Mouse (Mus musculus) urinary bladder, postnatal 10 days (tissue): ENCODE measurements at regions not wholly inside any gene's neighbourhood (a gene's known extent, or its start where the extent isn't known, plus 50 kb on each side); places are given as distances from the start of the nearest gene placed in this dataset.

Experiments
- DNase-seq: peaks from one replicate; pipeline ENCODE4 v3.0.0; 2022; ENCODE audit warnings: low spot score

GRCm38 (mm10) chr8:15487579-15487978, 441.7 kb upstream of the BB014433 start:
- DNase-seq: no peak

GRCm38 (mm10) chr8:15470561-15470960, 424.7 kb upstream of the BB014433 start:
- DNase-seq: no peak

DNA sequence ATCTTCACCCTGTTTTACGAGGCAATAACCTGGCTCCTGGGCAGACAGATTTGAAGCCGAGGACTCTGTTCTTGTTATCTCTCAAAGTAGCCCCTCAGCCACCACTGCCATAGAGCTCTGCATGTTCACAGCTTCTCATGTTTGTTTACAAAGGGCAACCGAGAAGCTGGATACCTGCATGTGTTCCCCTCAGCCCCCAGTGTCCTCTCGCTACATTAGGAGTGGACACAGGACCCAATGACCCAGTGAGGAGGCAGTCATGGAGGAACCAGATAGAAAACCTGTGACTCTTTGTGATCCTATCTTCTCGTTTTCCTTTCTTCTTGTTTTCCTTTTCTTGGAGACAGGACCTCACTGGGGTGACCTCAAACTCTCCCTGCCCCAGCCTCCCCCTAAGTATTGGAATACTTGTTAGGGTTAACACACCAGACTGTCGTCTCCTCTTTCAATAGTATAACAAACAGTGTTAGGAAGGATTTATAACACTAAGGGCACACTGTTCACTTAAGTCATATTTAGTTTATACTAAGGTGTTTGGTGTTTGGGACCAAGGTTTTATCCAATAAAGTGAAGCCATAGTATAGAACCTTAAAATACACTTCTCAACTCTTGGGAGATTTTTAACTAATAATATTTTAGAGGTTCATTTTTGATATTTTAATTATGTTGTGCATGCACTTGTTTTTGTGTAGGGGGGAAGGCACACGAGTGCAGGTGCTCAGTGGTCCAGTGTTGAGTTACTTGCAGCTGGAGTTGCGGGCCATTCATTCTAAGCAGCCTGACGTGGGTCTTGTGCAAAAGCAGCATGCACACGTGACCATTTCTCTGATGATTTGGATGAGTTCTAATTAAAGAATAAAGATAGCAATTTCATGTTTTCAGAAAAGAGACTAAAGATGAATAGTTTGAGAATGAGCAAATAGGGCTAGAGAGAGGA, 422.9 kb upstream of the BB014433 start:
- DNase-seq: no peak

- DNase-seq: no peak
Observed at GRCm38 (mm10) chr8:15438546-15438945, 392.7 kb upstream of the BB014433 start.

DNA sequence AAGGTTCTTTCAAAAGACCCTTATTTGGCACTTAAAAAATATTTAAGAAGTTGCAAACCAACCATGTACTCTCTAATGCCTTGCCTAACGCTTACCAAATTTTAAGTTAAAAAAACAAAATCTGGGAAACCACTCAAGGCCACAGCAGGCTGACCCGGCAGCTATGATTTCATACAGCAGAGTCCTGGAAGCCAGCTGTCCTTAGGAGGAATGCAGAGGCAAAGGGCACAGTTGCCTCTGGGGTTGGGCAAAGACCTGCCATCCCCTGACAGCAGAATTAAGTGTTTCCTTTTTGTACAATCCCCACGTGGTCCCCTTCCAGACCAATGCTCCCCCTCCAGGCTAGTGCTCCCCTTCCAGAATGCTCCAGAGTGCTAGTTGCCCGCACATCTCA, 348.8 kb upstream of the BB014433 start:
- DNase-seq: no peak

GRCm38 (mm10) chr8:15393936-15394721, 348.3 kb upstream of the BB014433 start:
- DNase-seq: no peak

DNA sequence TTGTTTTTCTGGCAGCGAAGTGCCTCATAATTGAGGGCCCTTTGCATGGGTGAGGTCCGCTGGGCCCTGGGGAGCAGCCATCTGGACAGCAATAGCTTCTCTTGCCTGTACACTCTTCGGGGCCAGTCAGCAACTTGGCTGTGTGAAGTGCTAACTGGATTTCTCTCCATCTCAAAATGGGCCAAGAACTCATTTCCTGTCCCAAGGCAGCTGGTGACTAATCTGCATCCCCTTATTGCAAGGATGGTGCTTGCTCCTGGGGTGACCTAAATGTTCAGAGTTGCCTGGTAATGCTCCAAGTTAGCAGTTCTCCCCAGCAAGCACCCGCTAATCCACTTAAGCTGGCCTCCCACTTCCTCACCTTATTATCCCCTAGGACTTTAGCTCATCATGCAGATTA, 346.2 kb upstream of the BB014433 start:
- no peak for DNase-seq

- no peak for DNase-seq
Observed at GRCm38 (mm10) chr8:15388791-15389190, 342.9 kb upstream of the BB014433 start.

DNA sequence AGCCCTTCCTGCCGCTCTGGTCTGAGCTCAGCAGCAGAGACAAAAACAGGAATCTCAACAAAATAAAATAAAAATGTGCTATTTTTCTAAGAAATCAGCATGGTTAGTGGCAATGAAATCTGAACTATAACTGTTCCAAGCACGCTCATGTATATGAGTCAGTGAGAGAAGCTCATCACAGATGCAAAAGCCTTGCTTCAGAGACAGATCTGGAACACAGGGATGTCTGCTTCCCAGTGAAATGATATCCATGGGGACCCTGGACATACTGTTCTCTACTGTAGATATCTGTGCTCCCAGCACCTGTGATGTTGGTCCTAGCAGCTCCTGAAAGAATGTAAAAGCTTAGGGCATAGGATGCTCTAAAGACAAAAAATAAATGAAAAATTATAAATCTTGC, 321.2 kb upstream of the BB014433 start:
- DNase-seq: no peak

- no peak for DNase-seq
Observed at GRCm38 (mm10) chr8:15364546-15364945, 318.7 kb upstream of the BB014433 start.

GRCm38 (mm10) chr8:15344151-15344550, 298.3 kb upstream of the BB014433 start:
- DNase-seq: no peak

DNA sequence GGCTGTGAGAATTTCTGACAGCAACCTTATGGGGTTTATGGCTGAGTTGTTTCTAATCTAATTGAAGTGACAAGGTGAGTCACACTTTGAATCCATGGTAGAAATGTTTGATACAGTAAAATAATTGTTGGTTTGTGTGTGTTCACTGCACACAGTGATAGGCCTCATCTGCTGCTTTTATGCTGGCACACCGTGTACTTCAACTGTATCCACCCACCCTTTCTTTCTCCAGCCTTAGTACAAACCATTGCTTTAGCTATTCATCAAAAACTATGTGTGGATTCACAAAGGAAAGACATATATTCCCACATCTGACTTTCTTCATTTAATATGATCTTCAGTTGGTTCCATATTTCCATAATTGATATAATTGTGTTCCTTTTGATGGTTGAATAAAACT, 297.7 kb upstream of the BB014433 start:
- no peak for DNase-seq

DNA sequence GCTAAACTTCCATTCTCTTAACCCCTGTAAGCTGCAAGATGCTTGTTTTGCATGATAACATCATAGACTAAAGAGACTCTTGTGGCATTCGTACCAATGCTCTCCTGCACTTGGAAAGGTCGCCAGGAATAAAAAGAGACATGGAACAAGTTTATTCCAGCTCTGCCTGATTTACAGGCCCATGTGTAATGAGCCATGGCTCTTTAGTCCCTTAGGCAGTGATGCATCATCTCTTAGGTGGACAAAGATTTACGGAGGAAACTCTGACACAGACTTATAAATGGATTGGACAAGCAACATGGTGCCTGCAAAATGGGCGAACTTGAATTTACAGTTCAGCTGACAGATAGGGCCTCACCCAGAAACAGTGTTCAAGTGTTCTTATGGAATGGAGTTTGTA, 288.7 kb upstream of the BB014433 start:
- no peak for DNase-seq

- no peak for DNase-seq
Observed at GRCm38 (mm10) chr8:15327312-15327711, 281.4 kb upstream of the BB014433 start.

- DNase-seq: no peak
Observed at GRCm38 (mm10) chr8:15323421-15323820, 277.5 kb upstream of the BB014433 start.

DNA sequence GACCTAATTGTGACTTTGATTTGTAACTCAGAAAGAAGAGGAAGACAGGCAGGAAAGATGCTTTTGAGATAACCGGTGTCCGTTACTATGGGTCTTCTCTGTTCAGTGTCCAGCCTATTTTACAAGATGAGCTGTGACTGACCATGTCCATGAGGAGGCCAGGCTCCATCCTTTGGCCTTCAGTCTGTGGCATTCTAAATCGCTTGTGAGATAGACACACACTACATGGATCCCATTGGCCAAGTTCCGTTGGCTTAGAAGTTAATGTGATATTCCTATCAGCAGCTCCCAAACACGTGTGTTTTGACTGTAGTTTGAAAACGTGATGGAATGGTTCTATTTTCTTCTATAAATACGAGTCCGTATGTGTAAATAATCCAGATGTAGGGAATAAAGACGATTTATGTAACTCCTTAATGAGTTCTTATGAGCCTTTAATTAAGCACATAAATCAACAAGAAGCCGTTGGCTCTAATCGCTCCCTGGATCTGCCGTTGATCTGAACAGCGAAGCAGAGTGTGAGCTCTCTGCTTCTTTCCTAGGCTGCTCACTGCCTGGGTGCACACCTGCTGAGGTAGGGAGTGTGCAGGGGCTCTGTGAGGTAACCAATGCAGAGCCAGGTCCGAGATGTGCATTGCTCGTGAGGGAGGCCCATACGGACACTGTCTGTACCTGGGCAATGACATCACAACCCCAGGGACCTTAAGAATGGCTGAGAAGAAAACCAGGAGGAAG, 272.4 kb upstream of the BB014433 start:
- no peak for DNase-seq

DNA sequence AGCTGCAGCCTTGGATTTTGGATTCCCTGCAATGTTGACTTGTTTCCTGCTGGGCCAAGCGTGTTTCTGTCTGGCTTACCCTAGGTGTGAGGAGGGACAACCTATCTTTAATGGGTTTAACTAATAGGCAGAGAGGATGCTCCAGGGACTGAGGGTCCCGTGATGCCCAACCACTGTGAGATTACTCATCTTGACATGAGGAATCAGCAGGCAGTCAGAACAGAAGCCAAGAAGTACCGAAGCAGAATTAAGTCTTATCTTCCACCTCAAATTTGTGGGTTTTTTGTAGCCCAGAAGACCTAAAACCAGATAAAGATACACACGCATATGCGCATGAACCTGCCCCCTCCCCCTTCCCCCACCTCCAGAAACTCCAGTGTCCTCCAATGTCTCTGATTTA, 267.6 kb upstream of the BB014433 start:
- no peak for DNase-seq

DNA sequence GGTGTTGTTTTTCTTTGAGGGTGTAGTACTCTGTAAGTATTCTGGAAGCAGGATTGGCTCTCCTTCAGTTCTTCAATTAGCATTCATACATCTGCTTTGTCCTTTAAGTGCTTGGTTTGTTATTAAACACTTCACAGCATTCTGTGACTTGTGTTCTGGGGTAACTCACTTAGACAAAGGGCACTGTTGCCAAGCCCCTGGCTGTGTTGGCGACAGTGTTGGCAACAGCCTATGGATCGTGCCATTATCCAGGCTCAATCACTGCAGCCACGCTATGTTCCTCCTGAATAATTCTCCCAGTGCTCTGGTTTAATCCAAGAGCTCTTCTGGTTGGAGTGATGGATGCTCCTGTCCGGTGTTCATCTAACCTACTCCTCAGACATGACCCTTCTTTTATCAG, 265.6 kb upstream of the BB014433 start:
- no peak for DNase-seq

DNA sequence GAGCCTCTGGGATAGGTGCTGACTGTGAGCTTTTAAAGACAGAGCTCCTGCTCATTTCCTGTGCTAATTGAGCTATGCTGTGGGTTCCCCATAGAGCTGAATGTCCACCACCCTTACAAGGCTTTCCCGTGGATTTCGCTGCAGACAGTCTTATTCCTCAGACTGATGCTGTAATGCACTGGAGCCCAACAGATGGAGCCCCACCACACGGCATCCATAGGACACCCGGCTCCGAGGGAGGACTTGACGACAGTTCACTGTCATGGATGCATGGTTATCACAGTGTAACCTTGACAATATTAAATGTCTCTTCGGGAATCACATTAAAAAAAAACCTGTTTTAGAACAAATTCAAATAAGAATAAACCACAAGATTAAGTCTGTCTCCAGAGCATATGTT, 265.2 kb upstream of the BB014433 start:
- DNase-seq: no peak

- no peak for DNase-seq
Observed at GRCm38 (mm10) chr8:15304143-15304677, 258.3 kb upstream of the BB014433 start.

DNA sequence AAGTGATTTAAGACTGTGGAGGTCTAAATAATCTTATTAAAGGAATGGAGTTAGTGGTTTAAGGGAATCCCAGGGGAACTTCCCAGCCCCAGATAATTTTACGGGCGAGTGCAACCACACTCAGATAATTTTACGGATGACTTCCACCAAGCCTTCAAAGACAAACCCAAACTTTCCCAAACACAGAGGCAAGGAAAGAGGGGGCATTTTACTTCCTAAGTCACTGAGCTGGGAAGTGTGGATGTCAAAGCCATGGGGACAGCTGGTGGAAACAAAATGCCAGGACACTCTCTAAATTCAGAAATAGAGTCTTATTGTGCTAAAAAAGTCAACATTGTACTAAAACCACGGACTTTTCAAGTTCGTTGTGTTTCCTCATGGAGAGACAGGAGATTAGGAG, 227.9 kb upstream of the BB014433 start:
- DNase-seq: no peak
